Mouse (Mus musculus) heart, postnatal 0 days (tissue): Measurements from ENCODE around the gene Map3k3. TPM values are rescaled to one million over a fixed set of nuclear protein-coding genes. Genes with fewer than 3 reads are reported as not detected.
"Not testable (repeated sequence)": the region's sequence is repeated elsewhere in the genome, so short reads cannot be mapped to it uniquely, and the experiment has no call there.

Source experiments
- ATAC-seq: fragments of 200-750 bp; cut with Nextera tagmentation; 2 replicates; pipeline ENCODE4 v1.8.0; 2017; ENCODE audit warnings: low read depth, moderate number of reproducible peaks, moderate library complexity; ENCODE audit not compliant: insufficient read depth
- DNase-seq: peaks from one replicate; pipeline ENCODE4 v3.0.0-alpha.2; 2016; ENCODE audit warnings: low spot score
- H3K27ac ChIP-seq: fragments of 300-500 bp; sonication (generic); 2 replicates; pipeline ENCODE4 v1.5.1; 2014; ENCODE audit warnings: low read depth, mild to moderate bottlenecking
- H3K27me3 ChIP-seq: fragments of 300-500 bp; sonication (generic); 2 replicates; pipeline ENCODE4 v1.6.1; 2014; ENCODE audit warnings: low read length, mixed read lengths; ENCODE audit not compliant: control insufficient read depth, insufficient read depth
- H3K36me3 ChIP-seq: fragments of 300-500 bp; sonication (generic); replicated peaks from 2 replicates; pipeline ENCODE4 v1.6.1; 2014; ENCODE audit warnings: low read length, mixed read lengths; ENCODE audit not compliant: control insufficient read depth, insufficient read depth
- H3K4me1 ChIP-seq: fragments of 300-500 bp; sonication (generic); 2 replicates; pipeline ENCODE4 v1.6.1; 2014; ENCODE audit warnings: antibody characterized with exemption; ENCODE audit not compliant: control insufficient read depth, insufficient read depth
- H3K4me2 ChIP-seq: fragments of 300-500 bp; sonication (generic); 2 replicates; pipeline ENCODE4 v1.6.1; 2014; ENCODE audit warnings: low read depth, mild to moderate bottlenecking, low read length, moderate library complexity
- H3K4me3 ChIP-seq: fragments of 300-500 bp; sonication (generic); 2 replicates; pipeline ENCODE4 v1.5.1; 2014; ENCODE audit warnings: low read depth, low read length
- H3K9ac ChIP-seq: fragments of 300-500 bp; sonication (generic); replicated peaks from 2 replicates; pipeline ENCODE4 v1.6.1; 2014; ENCODE audit warnings: low read depth, low read length, mixed read lengths
- H3K9me3 ChIP-seq: fragments of 300-500 bp; sonication (generic); replicated peaks from 2 replicates; pipeline ENCODE4 v1.6.1; 2016; ENCODE audit warnings: low read length; ENCODE audit not compliant: control insufficient read depth
- CTCF ChIP-seq: IDR thresholded peaks from 2 replicates; pipeline ENCODE4 v1.5.1; 2016; ENCODE audit warnings: antibody characterized with exemption, control low read depth, low read depth
- EP300 ChIP-seq: IDR thresholded peaks from 2 replicates; pipeline ENCODE4 v1.6.1; 2016; ENCODE audit warnings: antibody characterized with exemption, low read depth
- WGBS: fragments of 180-500 bp; shearing (Covaris S2); extraction: QIAGEN DNeasy Blood & Tissue Kit; methylation state at CpG from one replicate; pipeline ENCODE4 v1.1.7; 2014; 5-methylcytosine and 5-hydroxymethylcytosine counted together
- polyA plus RNA-seq: library from polyadenylated mRNA; unstranded; fragments of >200 nt; fragmentation: Nextera tagmentation; extraction: Ambion mirVana; gene quantifications from 2 replicates; pipeline ENCODE4 v1.2.1, GENCODE M21; 2015
- total RNA-seq: library from RNA; depleted of rRNA; stranded (reverse); fragments of >200 nt; gene quantifications from 2 replicates; pipeline ENCODE4 v1.2.3, GENCODE M21; 2014; ENCODE audit warnings: low replicate concordance; rRNA removed

Map3k3 gene
- total and polyA plus RNA-seq, 2 experiments from 2014 or later, result 13.8 to 44.0 TPM

DNA sequence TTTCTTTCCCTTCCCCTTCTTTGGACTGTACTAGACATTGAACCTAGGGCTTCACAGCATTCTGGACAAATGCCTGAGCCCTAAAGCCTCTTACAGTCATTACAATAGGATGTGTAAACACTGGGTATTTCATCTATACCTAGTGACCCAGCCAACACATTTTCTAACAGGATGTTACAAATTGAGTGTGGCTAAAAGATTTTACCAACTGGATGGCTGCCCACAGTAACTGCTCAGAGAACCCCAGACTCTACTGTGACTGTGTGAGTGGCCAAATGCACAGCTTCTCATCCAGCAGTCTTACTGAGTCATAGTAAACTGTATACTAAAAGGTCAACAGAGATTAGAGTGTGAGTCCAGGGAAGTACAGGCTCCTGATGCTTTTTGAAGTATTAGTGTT is 110.9 kb downstream of the Map3k3 start:
- no peak overlapping the region for H3K9ac ChIP-seq
- H3K4me1 ChIP-seq, result peaks cover 4% of the 10 kb centered on the region
- ATAC-seq (no peak), DNase-seq (no peak)
- H3K4me2 ChIP-seq, result no peak overlapping the region
- no peaks in the 10 kb centered on the region for H3K9me3 ChIP-seq
- peaks cover 32% of the 10 kb centered on the region for H3K36me3 ChIP-seq
- no peak overlapping the region for H3K4me3 ChIP-seq
- TF ChIP-seq CTCF (no peak), EP300 (no peak)
- peak overlapping the region; percentile 34; the same call in 1 of the 2 replicates for H3K27ac ChIP-seq
- H3K27me3 ChIP-seq, result no peaks in the 10 kb centered on the region

DNA sequence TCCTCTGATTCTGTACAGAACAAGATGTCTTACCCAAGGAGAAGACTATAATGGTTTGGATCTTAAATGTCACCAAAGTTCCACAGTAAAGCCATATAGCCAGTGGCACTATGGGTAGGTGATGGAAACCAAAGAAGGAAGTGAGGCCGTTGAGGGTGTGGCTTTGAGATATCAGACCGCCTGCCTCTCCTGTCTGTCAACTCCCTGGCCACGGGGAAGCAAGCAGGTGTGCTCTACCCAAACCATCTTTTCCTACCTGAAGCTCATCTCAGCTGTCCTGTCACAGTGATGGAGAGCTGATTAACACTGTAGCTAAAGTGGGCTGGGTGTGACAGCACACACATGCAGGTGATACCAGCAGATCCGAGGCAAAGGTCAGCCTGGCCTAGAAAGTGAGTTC is 113.9 kb downstream of the Map3k3 start:
- Histone ChIP-seq H3K36me3 (peaks cover 59% of the 10 kb centered on the region), H3K27me3 (no peaks in the 10 kb centered on the region), H3K27ac (no peak overlapping the region), H3K4me2 (no peak overlapping the region), H3K4me3 (no peak overlapping the region), H3K9me3 (no peaks in the 10 kb centered on the region), H3K9ac (no peak overlapping the region), H3K4me1 (no peaks in the 10 kb centered on the region)
- DNase-seq, result no peak
- TF ChIP-seq EP300, result no peak
- TF ChIP-seq CTCF, result no peak
- ATAC-seq, result no peak
- 73% methylated on average over 4 of the region's 4 CpGs for WGBS

DNA sequence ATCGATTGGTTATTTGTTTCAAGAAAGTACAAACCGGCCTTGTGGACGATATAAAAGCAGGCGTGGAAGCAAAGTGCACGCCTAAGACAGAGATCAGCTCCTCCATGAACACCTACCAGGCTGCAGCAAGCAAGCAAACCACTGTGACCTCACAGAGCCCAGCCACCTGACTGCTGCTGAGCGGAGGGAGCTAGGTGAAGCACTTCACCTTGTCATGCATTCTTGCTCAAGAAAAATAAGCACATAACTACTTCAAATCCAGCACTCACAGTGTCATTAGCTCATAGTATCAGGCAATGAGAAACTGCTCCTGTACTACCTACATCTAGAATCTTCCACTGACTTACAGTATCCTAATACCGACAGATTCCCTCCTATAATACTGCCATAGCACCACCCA is 115.6 kb downstream of the Map3k3 start:
- not testable (repeated sequence) for H3K27ac ChIP-seq, H3K27me3 ChIP-seq, DNase-seq, H3K4me2 ChIP-seq, H3K9ac ChIP-seq, H3K4me1 ChIP-seq, H3K4me3 ChIP-seq, ATAC-seq, H3K9me3 ChIP-seq
- 88% methylated on average over 7 of the region's 7 CpGs for WGBS
- peaks cover 75% of the 10 kb centered on the region for H3K36me3 ChIP-seq

DNA sequence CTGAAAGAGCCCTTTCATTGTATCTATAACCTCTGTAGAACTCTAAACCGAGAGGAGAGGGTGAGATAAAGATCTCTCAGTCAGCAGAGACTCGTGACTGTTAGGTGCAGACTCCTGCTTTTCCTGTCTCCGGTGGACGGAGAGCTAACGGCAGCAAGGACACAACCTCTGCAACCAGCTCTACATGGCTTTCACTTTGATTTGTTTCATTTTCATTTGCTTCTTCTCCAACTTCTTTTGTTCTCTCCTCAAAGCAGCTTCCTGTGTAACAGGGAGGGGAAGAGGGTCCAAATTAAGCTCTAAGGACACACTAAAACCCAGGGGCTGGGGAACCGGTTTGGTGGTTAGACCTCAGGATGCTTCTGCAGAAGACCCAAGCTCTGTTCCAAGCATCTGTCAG is 116.3 kb downstream of the Map3k3 start:
- ATAC-seq (no peak), DNase-seq (no peak)
- peaks cover 83% of the 10 kb centered on the region for H3K36me3 ChIP-seq
- no peak overlapping the region for H3K4me3 ChIP-seq
- H3K27ac ChIP-seq, result no peak overlapping the region
- H3K27me3 ChIP-seq, result no peaks in the 10 kb centered on the region
- no peaks in the 10 kb centered on the region for H3K9me3 ChIP-seq
- no peak overlapping the region for H3K4me2 ChIP-seq
- H3K4me1 ChIP-seq, result no peaks in the 10 kb centered on the region
- 54% methylated on average over 6 of the region's 6 CpGs for WGBS
- TF ChIP-seq EP300 (no peak), CTCF (no peak)
- H3K9ac ChIP-seq, result no peak overlapping the region

DNA sequence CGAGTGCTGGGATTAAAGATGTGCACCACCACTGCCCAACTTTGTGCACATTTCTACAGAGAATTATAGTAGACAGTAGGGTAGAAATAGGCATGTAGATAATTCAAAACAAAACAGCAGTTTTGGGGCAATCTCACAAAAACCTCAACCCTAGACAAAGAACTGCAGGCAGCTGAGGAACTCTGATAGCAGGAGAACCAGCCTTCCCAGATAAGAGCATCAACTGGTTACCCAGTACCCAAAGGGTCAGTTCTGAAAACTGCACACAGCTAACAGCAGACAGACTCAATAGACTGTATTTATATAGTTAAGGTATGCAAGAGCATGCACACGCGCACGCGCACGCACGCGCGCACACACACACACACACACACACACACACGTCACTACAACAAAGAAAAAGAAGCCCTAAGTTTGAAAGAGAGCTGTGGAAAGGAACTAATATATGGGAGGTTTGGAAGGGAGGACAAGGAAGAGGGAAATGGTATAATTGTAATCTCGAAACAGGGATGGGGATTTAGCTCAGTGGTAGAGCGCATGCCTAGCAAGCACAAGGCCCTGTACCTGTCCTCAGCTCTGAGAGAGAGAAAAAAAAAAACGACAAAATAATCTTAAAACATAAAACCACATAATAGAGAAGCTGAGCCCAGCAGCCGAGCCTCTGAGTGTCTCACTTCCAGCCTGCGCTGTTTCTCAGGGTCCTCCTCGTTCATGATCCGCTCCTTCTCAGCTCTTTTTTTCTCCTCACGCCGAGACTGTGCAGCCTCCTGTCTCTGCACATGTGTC is 117.1 kb downstream of the Map3k3 start:
- Histone ChIP-seq H3K27ac (no peak overlapping the region; the same call in 1 of the 2 replicates), H3K4me1 (no peaks in the 10 kb centered on the region), H3K4me2 (no peak overlapping the region), H3K9ac (no peak overlapping the region), H3K27me3 (no peaks in the 10 kb centered on the region), H3K4me3 (no peak overlapping the region), H3K36me3 (peaks cover 88% of the 10 kb centered on the region), H3K9me3 (no peaks in the 10 kb centered on the region)
- 87% methylated on average over 19 of the region's 19 CpGs for WGBS
- TF ChIP-seq CTCF, result no peak
- no peak for TF ChIP-seq EP300
- DNase-seq (no peak), ATAC-seq (no peak)

DNA sequence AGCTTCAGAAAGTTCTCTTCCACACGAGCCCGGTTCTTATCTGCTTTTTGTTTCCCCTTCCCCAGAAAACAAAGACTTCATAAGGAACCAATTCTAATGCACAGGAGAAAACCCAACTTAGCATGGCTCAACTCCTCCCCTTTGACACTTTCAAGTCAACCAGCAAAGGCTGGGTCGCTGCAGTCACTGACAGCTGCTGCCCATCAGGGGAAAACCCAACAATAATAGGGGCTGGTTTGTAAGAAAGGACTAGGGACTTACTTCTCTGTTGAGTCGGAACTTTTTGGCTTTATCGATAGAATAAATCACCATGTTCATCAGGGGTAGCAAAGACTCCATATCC is 117.7 kb downstream of the Map3k3 start, which contains the start of gene Strada:
Gene Strada, minus strand, starts transcription at position 46 of the 343 bp plus-strand sequence.
- H3K4me2 ChIP-seq, result no peak within 1 kb of the TSS
- no peak for TF ChIP-seq EP300
- TF ChIP-seq CTCF, result no peak
- no peaks in the 10 kb centered on the region for H3K4me1 ChIP-seq
- H3K4me3 ChIP-seq, result no peak within 1 kb of the TSS
- DNase-seq, result no peak
- ATAC-seq, result no peak
- no peak within 1 kb of the TSS; the same call in 1 of the 2 replicates for H3K27ac ChIP-seq
- H3K27me3 ChIP-seq, result no peaks in the 10 kb centered on the region
- no peaks in the 10 kb centered on the region for H3K9me3 ChIP-seq
- WGBS, result 68% methylated on average over 5 of the region's 5 CpGs
- peaks cover 88% of the 10 kb centered on the region for H3K36me3 ChIP-seq
- no peak within 1 kb of the TSS for H3K9ac ChIP-seq

Other genes with a start within 250 kb of the Map3k3 start
- 9.5 and 11.4 TPM in 2 replicates for gene Cyb561, start 131.3 kb upstream of the Map3k3 start, total RNA-seq
- 5.9 and 7.1 TPM in 2 replicates for gene Cyb561, start 131.3 kb upstream of the Map3k3 start, polyA plus RNA-seq
- gene Ace, start 116.7 kb upstream of the Map3k3 start, total RNA-seq, result 6.1 and 17.1 TPM in 2 replicates
- gene Ace, start 116.7 kb upstream of the Map3k3 start, polyA plus RNA-seq, result 3.3 and 3.7 TPM in 2 replicates
- not detected in 2 replicates for gene Ace3, start 89.9 kb upstream of the Map3k3 start, total RNA-seq
- gene Ace3, start 89.9 kb upstream of the Map3k3 start, polyA plus RNA-seq, result not detected in 2 replicates
- 0.97 TPM in 1 of 2 replicates, not detected in the other for gene Kcnh6, start 76.5 kb upstream of the Map3k3 start, total RNA-seq
- 0.10 and 0.12 TPM in 2 replicates for gene Kcnh6, start 76.5 kb upstream of the Map3k3 start, polyA plus RNA-seq
- 49.5 and 65.0 TPM in 2 replicates for gene Dcaf7, start 47.7 kb upstream of the Map3k3 start, total RNA-seq
- gene Dcaf7, start 47.7 kb upstream of the Map3k3 start, polyA plus RNA-seq, result 22.4 and 27.4 TPM in 2 replicates
- 40.6 and 50.4 TPM in 2 replicates for gene Taco1, start 18.6 kb upstream of the Map3k3 start, total RNA-seq
- gene Taco1, start 18.6 kb upstream of the Map3k3 start, polyA plus RNA-seq, result 14.1 and 17.4 TPM in 2 replicates
- gene Gm10840, start 76.2 kb downstream of the Map3k3 start, total RNA-seq, result not detected in 2 replicates
- gene Gm10840, start 76.2 kb downstream of the Map3k3 start, polyA plus RNA-seq, result not detected in 2 replicates
- gene Limd2, start 76.2 kb downstream of the Map3k3 start, total RNA-seq, result 8.2 and 34.8 TPM in 2 replicates
- gene Limd2, start 76.2 kb downstream of the Map3k3 start, polyA plus RNA-seq, result 40.4 and 44.6 TPM in 2 replicates
- 12.6 and 18.7 TPM in 2 replicates for gene Strada, start 117.6 kb downstream of the Map3k3 start, total RNA-seq
- 12.6 and 13.0 TPM in 2 replicates for gene Strada, start 117.6 kb downstream of the Map3k3 start, polyA plus RNA-seq
- 22.0 and 23.6 TPM in 2 replicates for gene Ccdc47, start 131.7 kb downstream of the Map3k3 start, total RNA-seq
- gene Ccdc47, start 131.7 kb downstream of the Map3k3 start, polyA plus RNA-seq, result 80.6 and 89.8 TPM in 2 replicates
- gene Ddx42, start 132.3 kb downstream of the Map3k3 start, total RNA-seq, result 15.8 and 17.8 TPM in 2 replicates
- 25.5 and 29.2 TPM in 2 replicates for gene Ddx42, start 132.3 kb downstream of the Map3k3 start, polyA plus RNA-seq
- gene Ftsj3, start 171.5 kb downstream of the Map3k3 start, total RNA-seq, result 21.2 and 32.7 TPM in 2 replicates
- gene Ftsj3, start 171.5 kb downstream of the Map3k3 start, polyA plus RNA-seq, result 19.2 and 23.1 TPM in 2 replicates
- gene Psmc5, start 171.5 kb downstream of the Map3k3 start, total RNA-seq, result 45.8 and 50.8 TPM in 2 replicates
- 208 and 210 TPM in 2 replicates for gene Psmc5, start 171.5 kb downstream of the Map3k3 start, polyA plus RNA-seq
- 32.9 and 43.0 TPM in 2 replicates for gene Smarcd2, start 188.4 kb downstream of the Map3k3 start, total RNA-seq
- gene Smarcd2, start 188.4 kb downstream of the Map3k3 start, polyA plus RNA-seq, result 10.5 and 10.7 TPM in 2 replicates
- not detected in 2 replicates for gene Tcam1, start 192.1 kb downstream of the Map3k3 start, total RNA-seq
- 0.04 TPM in 1 of 2 replicates, not detected in the other for gene Tcam1, start 192.1 kb downstream of the Map3k3 start, polyA plus RNA-seq
- not detected in 2 replicates for gene Gh, start 217.3 kb downstream of the Map3k3 start, total RNA-seq
- not detected in 2 replicates for gene Gh, start 217.3 kb downstream of the Map3k3 start, polyA plus RNA-seq
- gene Cd79b, start 230.1 kb downstream of the Map3k3 start, total RNA-seq, result 0.19 and 2.2 TPM in 2 replicates
- gene Cd79b, start 230.1 kb downstream of the Map3k3 start, polyA plus RNA-seq, result 1.2 and 1.3 TPM in 2 replicates